Mouse (Mus musculus): ENCODE results near the gene Lrrk1. TPM values are rescaled to one million over a fixed set of nuclear protein-coding genes. Genes with fewer than 3 reads are reported as not detected.
"Not testable (repeated sequence)": the region's sequence is repeated elsewhere in the genome, so short reads cannot be mapped to it uniquely, and the experiment has no call there.

Lrrk1 gene
- polyA plus RNA-seq, 1 experiment from 2014 or later = 1.0 TPM

- Histone ChIP-seq H3K36me3 (ENCODE audit: control insufficient read depth, insufficient read depth, low read length) (no peaks in the 10 kb centered on the region), H3K4me2 (ENCODE audit: low read depth, low read length) (no peak overlapping the region), H3K27ac (ENCODE audit: low read depth, low read length) (no peak overlapping the region), H3K4me3 (ENCODE audit: low read depth, low read length) (no peak overlapping the region), H3K4me1 (ENCODE audit: control insufficient read depth, insufficient read depth, low read length) (no peaks in the 10 kb centered on the region), H3K27me3 (ENCODE audit: control insufficient read depth, insufficient read depth, low read length) (no peaks in the 10 kb centered on the region), H3K9ac (replicated peaks; ENCODE audit: low read depth, low read length) (no peak overlapping the region), H3K9me3 (ENCODE audit: control insufficient read depth, low read length) (no peaks in the 10 kb centered on the region)
- no peak for ATAC-seq (ENCODE audit: low read depth)
- WGBS = 88% methylated on average over 11 of the region's 11 CpGs
These were observed 191.3 kb downstream of the Lrrk1 start for GRCm38 (mm10) chr7:66196609-66197445.

GRCm38 (mm10) chr7:66195881-66196280 lies 192.3 kb downstream of the Lrrk1 start:
- Histone ChIP-seq H3K9ac (replicated peaks; ENCODE audit: low read depth, low read length) (no peak overlapping the region), H3K27ac (ENCODE audit: low read depth, low read length) (no peak overlapping the region), H3K27me3 (ENCODE audit: control insufficient read depth, insufficient read depth, low read length) (no peaks in the 10 kb centered on the region), H3K4me2 (ENCODE audit: low read depth, low read length) (no peak overlapping the region), H3K4me3 (ENCODE audit: low read depth, low read length) (no peak overlapping the region), H3K36me3 (ENCODE audit: control insufficient read depth, insufficient read depth, low read length) (no peaks in the 10 kb centered on the region), H3K4me1 (ENCODE audit: control insufficient read depth, insufficient read depth, low read length) (no peaks in the 10 kb centered on the region), H3K9me3 (ENCODE audit: control insufficient read depth, low read length) (no peaks in the 10 kb centered on the region)
- ATAC-seq (ENCODE audit: low read depth) = no peak
- 82% methylated on average over 1 of the region's 1 CpGs for WGBS

GRCm38 (mm10) chr7:66194511-66194910 lies 193.6 kb downstream of the Lrrk1 start:
- ATAC-seq (ENCODE audit: low read depth) = no peak
- H3K9me3 ChIP-seq (ENCODE audit: control insufficient read depth, low read length) = no peaks in the 10 kb centered on the region
- H3K4me1 ChIP-seq (ENCODE audit: control insufficient read depth, insufficient read depth, low read length) = no peaks in the 10 kb centered on the region
- H3K9ac ChIP-seq (replicated peaks; ENCODE audit: low read depth, low read length) = no peak overlapping the region
- H3K4me2 ChIP-seq (ENCODE audit: low read depth, low read length) = no peak overlapping the region
- H3K36me3 ChIP-seq (ENCODE audit: control insufficient read depth, insufficient read depth, low read length) = no peaks in the 10 kb centered on the region
- no peaks in the 10 kb centered on the region for H3K27me3 ChIP-seq (ENCODE audit: control insufficient read depth, insufficient read depth, low read length)
- 91% methylated on average over 3 of the region's 3 CpGs for WGBS
- no peak overlapping the region for H3K27ac ChIP-seq (ENCODE audit: low read depth, low read length)
- no peak overlapping the region for H3K4me3 ChIP-seq (ENCODE audit: low read depth, low read length)

- not testable (repeated sequence) for H3K4me1 ChIP-seq (ENCODE audit: control insufficient read depth, insufficient read depth, low read length); H3K4me3 ChIP-seq (ENCODE audit: low read depth, low read length); H3K9ac ChIP-seq (replicated peaks; ENCODE audit: low read depth, low read length); H3K27ac ChIP-seq (ENCODE audit: low read depth, low read length); H3K27me3 ChIP-seq (ENCODE audit: control insufficient read depth, insufficient read depth, low read length); H3K36me3 ChIP-seq (ENCODE audit: control insufficient read depth, insufficient read depth, low read length); H3K4me2 ChIP-seq (ENCODE audit: low read depth, low read length); H3K9me3 ChIP-seq (ENCODE audit: control insufficient read depth, low read length); ATAC-seq (ENCODE audit: low read depth)
- 86% methylated on average over 10 of the region's 10 CpGs for WGBS
These were observed 197.8 kb downstream of the Lrrk1 start for GRCm38 (mm10) chr7:66190385-66190784.

GRCm38 (mm10) chr7:66187581-66188231 lies 200.4 kb downstream of the Lrrk1 start:
- no peak overlapping the region for H3K4me3 ChIP-seq (ENCODE audit: low read depth, low read length)
- ATAC-seq (ENCODE audit: low read depth) = no peak
- H3K4me2 ChIP-seq (ENCODE audit: low read depth, low read length) = no peak overlapping the region
- no peaks in the 10 kb centered on the region for H3K36me3 ChIP-seq (ENCODE audit: control insufficient read depth, insufficient read depth, low read length)
- no peak overlapping the region for H3K27ac ChIP-seq (ENCODE audit: low read depth, low read length)
- no peaks in the 10 kb centered on the region for H3K27me3 ChIP-seq (ENCODE audit: control insufficient read depth, insufficient read depth, low read length)
- WGBS = 87% methylated on average over 4 of the region's 4 CpGs
- no peak overlapping the region for H3K9ac ChIP-seq (replicated peaks; ENCODE audit: low read depth, low read length)
- H3K4me1 ChIP-seq (ENCODE audit: control insufficient read depth, insufficient read depth, low read length) = no peaks in the 10 kb centered on the region
- H3K9me3 ChIP-seq (ENCODE audit: control insufficient read depth, low read length) = no peaks in the 10 kb centered on the region

GRCm38 (mm10) chr7:66185370-66185769 lies 202.8 kb downstream of the Lrrk1 start:
- H3K9me3 ChIP-seq (ENCODE audit: control insufficient read depth, low read length) = no peaks in the 10 kb centered on the region
- H3K27ac ChIP-seq (ENCODE audit: low read depth, low read length) = no peak overlapping the region
- H3K4me3 ChIP-seq (ENCODE audit: low read depth, low read length) = no peak overlapping the region
- no peak overlapping the region for H3K9ac ChIP-seq (replicated peaks; ENCODE audit: low read depth, low read length)
- H3K27me3 ChIP-seq (ENCODE audit: control insufficient read depth, insufficient read depth, low read length) = no peaks in the 10 kb centered on the region
- H3K4me1 ChIP-seq (ENCODE audit: control insufficient read depth, insufficient read depth, low read length) = no peaks in the 10 kb centered on the region
- H3K36me3 ChIP-seq (ENCODE audit: control insufficient read depth, insufficient read depth, low read length) = no peaks in the 10 kb centered on the region
- no peak for ATAC-seq (ENCODE audit: low read depth)
- WGBS = 92% methylated on average over 5 of the region's 5 CpGs
- H3K4me2 ChIP-seq (ENCODE audit: low read depth, low read length) = no peak overlapping the region

GRCm38 (mm10) chr7:66184026-66184425 lies 204.1 kb downstream of the Lrrk1 start:
- ATAC-seq (ENCODE audit: low read depth) = no peak
- WGBS = 84% methylated on average over 4 of the region's 4 CpGs
- H3K4me1 ChIP-seq (ENCODE audit: control insufficient read depth, insufficient read depth, low read length) = no peaks in the 10 kb centered on the region

GRCm38 (mm10) chr7:66183404-66183803 lies 204.7 kb downstream of the Lrrk1 start:
- 59% methylated on average over 8 of the region's 8 CpGs for WGBS
- H3K4me1 ChIP-seq (ENCODE audit: control insufficient read depth, insufficient read depth, low read length) = no peaks in the 10 kb centered on the region

More at GRCm38 (mm10) chr7:66184026-66184425, 204.1 kb downstream of the Lrrk1 start:
- no peak overlapping the region for H3K4me2 ChIP-seq (ENCODE audit: low read depth, low read length)
- H3K27me3 ChIP-seq (ENCODE audit: control insufficient read depth, insufficient read depth, low read length) = no peaks in the 10 kb centered on the region
- H3K36me3 ChIP-seq (ENCODE audit: control insufficient read depth, insufficient read depth, low read length) = no peaks in the 10 kb centered on the region
- no peak overlapping the region for H3K9ac ChIP-seq (replicated peaks; ENCODE audit: low read depth, low read length)
- H3K4me3 ChIP-seq (ENCODE audit: low read depth, low read length) = no peak overlapping the region
- H3K27ac ChIP-seq (ENCODE audit: low read depth, low read length) = no peak overlapping the region
- H3K9me3 ChIP-seq (ENCODE audit: control insufficient read depth, low read length) = no peaks in the 10 kb centered on the region

GRCm38 (mm10) chr7:66182075-66182715 lies 206.0 kb downstream of the Lrrk1 start:
- ATAC-seq (ENCODE audit: low read depth) = no peak
- Histone ChIP-seq H3K36me3 (ENCODE audit: control insufficient read depth, insufficient read depth, low read length) (no peaks in the 10 kb centered on the region), H3K4me2 (ENCODE audit: low read depth, low read length) (no peak overlapping the region), H3K27ac (ENCODE audit: low read depth, low read length) (no peak overlapping the region), H3K4me1 (ENCODE audit: control insufficient read depth, insufficient read depth, low read length) (no peaks in the 10 kb centered on the region), H3K27me3 (ENCODE audit: control insufficient read depth, insufficient read depth, low read length) (no peaks in the 10 kb centered on the region), H3K4me3 (ENCODE audit: low read depth, low read length) (no peak overlapping the region), H3K9ac (replicated peaks; ENCODE audit: low read depth, low read length) (no peak overlapping the region), H3K9me3 (ENCODE audit: control insufficient read depth, low read length) (no peaks in the 10 kb centered on the region)
- 80% methylated on average over 7 of the region's 7 CpGs for WGBS

More at GRCm38 (mm10) chr7:66183404-66183803, 204.7 kb downstream of the Lrrk1 start:
- no peaks in the 10 kb centered on the region for H3K27me3 ChIP-seq (ENCODE audit: control insufficient read depth, insufficient read depth, low read length)
- ATAC-seq (ENCODE audit: low read depth) = no peak
- H3K36me3 ChIP-seq (ENCODE audit: control insufficient read depth, insufficient read depth, low read length) = no peaks in the 10 kb centered on the region
- H3K4me2 ChIP-seq (ENCODE audit: low read depth, low read length) = no peak overlapping the region
- no peak overlapping the region for H3K27ac ChIP-seq (ENCODE audit: low read depth, low read length)
- H3K9me3 ChIP-seq (ENCODE audit: control insufficient read depth, low read length) = no peaks in the 10 kb centered on the region
- H3K4me3 ChIP-seq (ENCODE audit: low read depth, low read length) = no peak overlapping the region
- no peak overlapping the region for H3K9ac ChIP-seq (replicated peaks; ENCODE audit: low read depth, low read length)
